Mouse (Mus musculus): ENCODE data around the gene Surf6. TPM values are rescaled to one million over a fixed set of nuclear protein-coding genes. Genes with fewer than 3 reads are reported as not detected.

Gene Surf6
- polyA plus RNA-seq, 1 experiment: 20.2 TPM

Other genes with a start within 250 kb of the Surf6 start
- gene Lcn4, start 231.6 kb downstream of the Surf6 start, polyA plus RNA-seq (2012; rRNA removed): not detected in 2 replicates
- gene Abo, start 37.9 kb downstream of the Surf6 start, polyA plus RNA-seq (2012; rRNA removed): not detected in 2 replicates
- gene Med22, start 7.8 kb upstream of the Surf6 start, polyA plus RNA-seq (2012; rRNA removed): 51.7 and 53.9 TPM in 2 replicates
- gene Rpl7a, start 7.9 kb upstream of the Surf6 start, polyA plus RNA-seq (2012; rRNA removed): 705 and 741 TPM in 2 replicates
- 54.6 and 58.2 TPM in 2 replicates for gene Surf2, start 13.5 kb upstream of the Surf6 start, polyA plus RNA-seq (2012; rRNA removed)
- 128 and 129 TPM in 2 replicates for gene Surf1, start 13.7 kb upstream of the Surf6 start, polyA plus RNA-seq (2012; rRNA removed)
- 55.7 and 60.3 TPM in 2 replicates for gene Surf4, start 31.0 kb upstream of the Surf6 start, polyA plus RNA-seq (2012; rRNA removed)
- gene Stkld1, start 31.2 kb upstream of the Surf6 start, polyA plus RNA-seq (2012; rRNA removed): 0.29 and 0.32 TPM in 2 replicates
- 69.6 and 71.2 TPM in 2 replicates for gene Rexo4, start 61.5 kb upstream of the Surf6 start, polyA plus RNA-seq (2012; rRNA removed)
- gene Adamts13, start 70.5 kb upstream of the Surf6 start, polyA plus RNA-seq (2012; rRNA removed): 3.5 TPM in 2 replicates
- 63.3 and 64.0 TPM in 2 replicates for gene Cacfd1, start 107.0 kb upstream of the Surf6 start, polyA plus RNA-seq (2012; rRNA removed)
- 35.2 and 39.0 TPM in 2 replicates for gene Slc2a6, start 125.1 kb upstream of the Surf6 start, polyA plus RNA-seq (2012; rRNA removed)
- 0.65 and 0.74 TPM in 2 replicates for gene Mymk, start 169.3 kb upstream of the Surf6 start, polyA plus RNA-seq (2012; rRNA removed)
- gene Adamtsl2, start 176.5 kb upstream of the Surf6 start, polyA plus RNA-seq (2012; rRNA removed): 34.9 and 42.6 TPM in 2 replicates
- gene Fam163b, start 239.6 kb upstream of the Surf6 start, polyA plus RNA-seq (2012; rRNA removed): 213 and 219 TPM in 2 replicates

All from frontal cortex, adult 2 months (tissue).